1 mouse cellular context compared by ENCODE assay signal in genomic region chr3:34019540-34020381, GRCm38 (mm10).
TF ChIP-seq lines count a peak whose summit lies in the region.

Gene Fxr1 (plus strand): TSS chr3:34019943.

TF ChIP-seq in CH12.LX, 34 proteins besides CTCF, POLR2A, EP300 and RAD21 (continued from another document):
- TF ChIP-seq JUN (IDR thresholded peaks at IDR 0.05; ENCODE audit: insufficient read depth, low read depth, low read length) (no peak), SMC3 (IDR thresholded peaks at IDR 0.05; ENCODE audit: low read depth, low read length) (no peak), ZC3H11A (IDR thresholded peaks at IDR 0.05; ENCODE audit: low read depth, low read length) (no peak), ZNF384 (IDR thresholded peaks at IDR 0.05; ENCODE audit: low read depth, low read length) (no peak), CHD1 (IDR thresholded peaks at IDR 0.05; ENCODE audit: low read depth, low read length) (0 out of 2 replicates have a peak, but pooled peaks have one; percentile 50), MAZ (IDR thresholded peaks at IDR 0.05; ENCODE audit: low read depth, low read length) (0 out of 2 replicates have a peak, but pooled peaks have one; percentile 28), NELFE (IDR thresholded peaks at IDR 0.05; ENCODE audit: low read depth, low read length) (peak; percentile 84), ELF1 (IDR thresholded peaks at IDR 0.05; ENCODE audit: low read depth, low read length) (no peak), KAT2A (IDR thresholded peaks at IDR 0.05; ENCODE audit: insufficient replicate concordance, low read length) (no peak), RCOR1 (conservative IDR thresholded peaks at IDR 0.05; ENCODE audit: low read depth, low read length) (no peak), IRF4 (IDR thresholded peaks at IDR 0.05; ENCODE audit: low read depth, low read length) (no peak), USF1 (IDR thresholded peaks at IDR 0.05; ENCODE audit: low read depth, low read length) (no peak)
